Mouse (Mus musculus) stomach, adult 2 months (tissue): ENCODE measurements around the gene Trim40. TPM values are rescaled to one million over a fixed set of nuclear protein-coding genes. Genes with fewer than 3 reads are reported as not detected.

Experiments used
- polyA plus RNA-seq: library from polyadenylated mRNA; depleted of rRNA; stranded (reverse); fragments of >200 nt; gene quantifications from 2 replicates; pipeline ENCODE4 v1.2.3, GENCODE M21; 2012; rRNA removed

The Trim40 gene
- 0.14 and 0.38 TPM in 2 replicates for polyA plus RNA-seq

DNA sequence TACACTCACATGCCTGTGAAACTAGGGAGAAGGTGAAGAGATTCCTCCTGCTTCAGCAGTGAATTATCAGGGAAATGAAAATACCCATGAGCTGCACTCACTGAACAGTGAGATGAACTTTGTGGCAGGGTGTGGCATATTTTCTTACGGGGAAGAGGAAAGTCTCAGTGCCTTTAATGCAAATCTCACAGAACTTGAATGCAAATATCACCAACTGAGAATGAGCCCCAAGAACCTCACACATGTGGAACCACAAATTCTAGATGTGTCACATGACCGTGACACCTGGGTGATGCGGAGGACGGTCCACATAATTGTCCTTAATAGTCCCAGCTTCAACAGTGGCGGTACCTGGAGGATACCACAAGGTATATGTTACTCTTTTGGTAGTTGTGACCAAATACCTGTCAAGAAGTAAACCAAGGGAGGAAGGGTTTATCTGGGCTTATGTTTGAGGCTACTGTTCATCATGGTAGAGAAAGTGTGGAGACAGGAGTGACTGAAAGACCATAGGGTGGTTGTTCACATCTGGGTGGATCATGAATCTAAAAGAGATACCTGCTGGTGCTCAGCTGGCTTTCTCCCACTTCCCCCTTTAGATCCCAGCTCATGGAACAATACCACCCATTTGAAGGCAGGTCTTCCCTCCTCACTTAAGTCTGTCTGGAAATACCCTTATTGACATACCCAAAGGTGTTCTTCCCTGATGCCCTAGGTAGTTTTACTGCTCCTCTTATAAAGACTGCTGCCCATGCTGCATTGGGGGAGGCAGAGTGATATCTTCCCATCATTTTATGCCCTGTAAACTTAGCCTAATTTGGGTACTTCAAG lies at the start of gene Trim40:
Gene Trim40 (minus strand): TSS at position 51 of the 831 bp plus-strand sequence.

DNA sequence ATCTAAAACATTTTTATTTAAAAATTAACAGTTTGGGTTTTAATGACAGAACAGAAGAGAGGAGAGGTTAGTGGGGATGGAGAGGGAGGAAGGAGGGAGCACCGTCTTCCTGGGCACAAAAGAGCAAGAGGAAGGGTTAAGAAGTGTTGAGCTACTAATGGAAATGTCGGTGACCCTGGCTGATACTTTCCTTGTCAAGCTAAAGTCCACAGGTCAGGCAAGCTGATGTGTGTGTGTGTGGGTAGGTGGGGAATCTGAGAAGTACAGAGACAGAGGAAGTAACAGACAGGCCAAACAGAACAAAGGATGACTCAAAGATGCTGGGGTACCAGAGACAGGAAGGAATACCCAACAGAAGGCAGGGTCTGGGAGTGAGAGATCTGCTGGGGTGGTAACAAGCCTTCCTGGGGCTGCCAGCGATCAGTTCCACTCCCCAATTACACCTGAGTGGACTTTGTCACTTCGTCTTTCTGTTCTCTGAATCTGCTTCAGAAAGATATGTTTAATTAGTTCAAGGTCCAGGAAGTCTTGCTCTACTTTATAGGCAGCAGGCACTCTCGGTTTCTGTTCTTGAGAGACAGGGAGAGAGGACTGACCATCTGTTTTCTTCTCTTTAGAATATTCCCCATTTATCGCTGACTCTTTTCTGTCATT lies 7.8 kb upstream of the Trim40 start, which contains the start of gene Trim31:
Gene Trim31 (plus strand): TSS at position 567 of the 654 bp plus-strand sequence.

DNA sequence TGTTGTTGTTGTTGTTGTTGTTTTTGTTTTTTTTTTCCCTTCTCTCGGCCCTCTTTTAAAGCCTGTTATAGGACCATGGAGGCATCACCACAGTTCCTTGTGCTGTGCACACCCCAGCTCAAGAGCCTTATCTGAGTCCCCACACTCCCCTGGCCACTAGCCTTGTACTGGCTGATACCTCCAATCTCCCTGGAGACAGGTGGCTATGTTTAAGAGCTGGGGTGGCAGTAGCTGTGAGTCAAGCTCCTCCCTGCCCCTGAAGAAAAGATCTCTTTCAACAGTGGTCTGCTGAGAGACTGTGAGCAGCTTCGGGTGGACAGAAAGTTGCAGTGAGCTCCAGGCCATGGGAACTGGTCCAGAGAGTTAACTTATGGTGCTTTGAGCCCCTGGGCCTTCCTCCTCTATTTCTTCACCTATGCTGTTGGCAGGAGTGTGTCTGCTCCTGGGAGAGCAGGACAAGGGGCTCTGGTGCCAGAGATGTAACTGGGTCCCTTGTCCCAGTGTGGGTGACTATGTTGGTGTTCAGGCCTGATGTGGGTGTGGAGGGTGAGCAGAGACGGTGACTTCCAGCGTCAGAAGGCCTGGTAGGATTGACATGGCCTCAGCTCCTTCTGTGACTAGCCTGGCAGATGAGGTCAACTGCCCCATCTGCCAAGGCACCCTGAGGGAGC lies 20.5 kb downstream of the Trim40 start, which contains the start of gene Trim10:
Gene Trim10 (plus strand): TSS at position 291 of the 671 bp plus-strand sequence.

DNA sequence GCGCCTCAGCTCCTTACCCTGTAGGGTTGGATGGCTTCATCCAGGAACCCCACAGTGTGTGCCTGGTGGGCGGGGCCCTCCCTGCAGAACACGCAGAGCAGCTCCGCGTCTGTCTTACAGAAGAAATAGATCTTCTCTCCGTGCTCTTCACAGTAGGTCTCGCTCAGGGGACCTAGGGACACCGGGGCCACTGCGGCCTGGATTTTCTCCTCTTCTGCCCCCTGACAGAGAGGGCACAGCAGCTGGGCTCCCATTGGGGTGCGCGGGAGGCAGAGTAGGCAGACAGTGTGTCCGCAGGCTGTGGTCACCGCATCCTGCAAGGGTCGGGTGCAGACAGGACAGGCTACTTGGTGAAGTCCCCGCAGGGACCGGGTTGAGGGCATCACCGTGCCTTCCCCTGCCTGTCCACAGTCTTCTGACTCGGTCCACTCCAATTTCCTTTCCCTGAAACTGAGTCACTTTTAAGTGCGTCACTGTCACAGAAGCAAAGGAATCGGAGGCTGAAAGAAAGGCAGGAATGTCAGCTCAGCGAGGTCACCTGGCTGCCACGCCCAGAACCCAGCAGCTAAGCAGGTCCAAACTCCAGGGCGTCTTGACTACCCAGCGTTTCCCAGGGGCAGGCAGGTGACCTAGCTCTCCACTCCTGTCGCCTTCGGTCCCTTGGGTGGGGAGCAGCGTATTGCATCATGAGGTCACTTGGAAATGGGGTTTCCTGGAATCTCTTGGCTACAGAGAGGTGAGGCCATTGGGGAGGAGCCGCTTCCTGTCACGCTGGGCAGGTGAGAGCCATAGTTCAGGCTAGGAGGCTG lies 23.0 kb downstream of the Trim40 start, which contains the start of gene Trim15:
Gene Trim15 (minus strand): TSS at position 492 of the 809 bp plus-strand sequence.

DNA sequence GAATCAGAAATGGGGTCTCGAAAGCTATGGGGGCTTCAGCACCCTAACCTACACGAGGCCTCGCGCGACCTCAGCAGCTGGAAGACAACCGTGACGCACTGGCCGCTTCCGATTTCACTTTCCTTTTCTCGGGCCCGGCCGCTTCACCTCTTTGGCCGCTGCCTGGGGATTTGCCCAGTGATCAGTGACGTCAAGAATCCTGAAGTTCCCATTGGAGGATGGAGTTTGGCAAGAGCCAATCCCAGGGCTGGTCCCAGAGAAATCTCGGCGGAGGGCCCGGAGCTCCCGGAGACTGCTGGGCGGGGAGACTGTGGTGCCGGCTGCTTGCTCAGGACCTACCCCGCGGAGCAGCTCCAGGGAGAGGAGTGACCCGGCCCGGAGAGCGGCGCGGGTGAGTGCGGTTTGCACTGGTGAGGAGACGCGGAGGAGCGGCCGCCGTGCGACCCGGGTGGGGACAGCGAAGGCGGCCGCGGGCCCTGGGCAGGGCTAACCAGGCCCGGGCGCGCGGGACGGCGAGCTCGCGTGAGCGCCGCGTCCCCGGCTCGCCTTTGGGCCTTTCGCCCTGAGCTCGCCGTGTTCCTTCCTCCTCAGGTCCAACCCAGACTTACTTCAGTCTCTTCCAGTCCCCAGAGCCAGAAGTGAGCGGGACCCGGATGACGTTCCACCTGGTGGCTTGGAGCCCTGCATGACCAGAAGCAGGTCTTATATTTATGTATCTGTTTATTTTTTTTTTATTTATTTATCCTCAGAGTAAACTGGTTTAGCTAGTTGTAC lies 52.9 kb downstream of the Trim40 start, which contains the start of gene Trim26:
Gene Trim26 (plus strand): TSS at position 261 of the 774 bp plus-strand sequence.

Other genes starting within 250 kb of the Trim40 start
- gene H2-M9, start 247.5 kb downstream of the Trim40 start, polyA plus RNA-seq, result not detected in 2 replicates
- gene H2-M1, start 217.9 kb downstream of the Trim40 start, polyA plus RNA-seq, result not detected in 2 replicates
- gene H2-M10.5, start 117.2 kb downstream of the Trim40 start, polyA plus RNA-seq, result not detected in 2 replicates
- not detected in 2 replicates for gene H2-M10.6, start 78.0 kb downstream of the Trim40 start, polyA plus RNA-seq
- 9.8 and 11.9 TPM in 2 replicates for gene Trim26, start 53.0 kb downstream of the Trim40 start, polyA plus RNA-seq
- gene Trim15, start 22.9 kb downstream of the Trim40 start, polyA plus RNA-seq, result 0.23 and 0.24 TPM in 2 replicates
- gene Trim10, start 20.5 kb downstream of the Trim40 start, polyA plus RNA-seq, result not detected in 2 replicates
- not detected in 2 replicates for gene Trim31, start 8.0 kb upstream of the Trim40 start, polyA plus RNA-seq
- gene Rnf39, start 52.8 kb upstream of the Trim40 start, polyA plus RNA-seq, result 13.0 and 39.4 TPM in 2 replicates
- 13.9 and 20.2 TPM in 2 replicates for gene Ppp1r11, start 61.6 kb upstream of the Trim40 start, polyA plus RNA-seq
- gene Znrd1, start 68.4 kb upstream of the Trim40 start, polyA plus RNA-seq, result 10.5 and 15.2 TPM in 2 replicates
- gene Znrd1as, start 68.5 kb upstream of the Trim40 start, polyA plus RNA-seq, result 0.34 TPM in 1 of 2 replicates, not detected in the other
- gene 2410137M14Rik, start 91.1 kb upstream of the Trim40 start, polyA plus RNA-seq, result not detected in 2 replicates
- 0.10 TPM in 1 of 2 replicates, not detected in the other for gene H2-M5, start 99.4 kb upstream of the Trim40 start, polyA plus RNA-seq
- gene Zfp57, start 111.0 kb upstream of the Trim40 start, polyA plus RNA-seq, result 0.31 and 0.65 TPM in 2 replicates
- gene Mog, start 133.3 kb upstream of the Trim40 start, polyA plus RNA-seq, result not detected in 2 replicates
- 8.1 and 12.3 TPM in 2 replicates for gene Gabbr1, start 155.8 kb upstream of the Trim40 start, polyA plus RNA-seq
- not detected in 2 replicates for gene Olfr90, start 198.4 kb upstream of the Trim40 start, polyA plus RNA-seq
- not detected in 2 replicates for gene Olfr91, start 208.2 kb upstream of the Trim40 start, polyA plus RNA-seq
- not detected in 2 replicates for gene Olfr92, start 230.0 kb upstream of the Trim40 start, polyA plus RNA-seq